Comparison of ENCODE assay signal across 21 mouse cellular contexts in genomic region chr2:165098861-165099260, GRCm38 (mm10). TPM values are rescaled to one million over a fixed set of nuclear protein-coding genes. Genes with fewer than 3 reads are reported as not detected.
"Had no signal": no experiment of that assay in that cellular context is flagged by ENCODE, and none has a peak within 500 bp of the region (broad histone marks: within the 10 kb centered on the region; RNA-seq: fewer than 3 reads in every experiment).

No protein-coding gene starts in this region.

- H3K9me3 ChIP-seq: limb, embryonic 15.5 days; liver, embryonic 12.5 days; midbrain, embryonic 10.5 days; neural tube, embryonic 15.5 days had no signal

- ATAC-seq: liver, embryonic 12.5 days had no signal

- H3K36me3 ChIP-seq: limb, embryonic 15.5 days; liver, embryonic 12.5 days; midbrain, embryonic 10.5 days; neural tube, embryonic 15.5 days had no signal

- H3K27ac ChIP-seq: limb, embryonic 15.5 days; liver, embryonic 12.5 days; midbrain, embryonic 10.5 days; neural tube, embryonic 15.5 days; stomach, postnatal 0 days had no signal

- H3K9ac ChIP-seq: limb, embryonic 15.5 days; liver, embryonic 12.5 days; lung, embryonic 14.5 days; neural tube, embryonic 15.5 days had no signal

- DNase-seq: layer of hippocampus, adult 9-11 months; layer of hippocampus, postnatal 36 days; lung, embryonic 14.5 days; lung, postnatal 10 days; lung, postnatal 4 days; midbrain, embryonic 14.5 days; right cerebral cortex, adult 18-20 months; thymus, postnatal 4 days had no signal

- H3K4me1 ChIP-seq: liver, embryonic 12.5 days had no signal

- H3K4me3 ChIP-seq: limb, embryonic 15.5 days; liver, embryonic 12.5 days; midbrain, embryonic 10.5 days; myocyte; neural tube, embryonic 15.5 days had no signal

- H3K4me2 ChIP-seq: limb, embryonic 15.5 days; liver, embryonic 12.5 days; lung, embryonic 14.5 days; neural tube, embryonic 15.5 days had no signal

RNA-seq across cellular contexts. Expression of gene 1700025C18Rik, which starts 8.3 kb away (rescaled TPM):
- total RNA-seq: layer of hippocampus, postnatal 36 days; left cerebral cortex, adult 8-10 months; left cerebral cortex, postnatal 25 days; megakaryocyte, adult 5-6 weeks had no signal
- polyA plus RNA-seq: large intestine, adult 2 months; limb, embryonic 11.5 days; limb, embryonic 15.5 days; liver, embryonic 12.5 days; liver, embryonic 16.5 days; lung, embryonic 14.5 days; midbrain, embryonic 10.5 days; midbrain, embryonic 14.5 days; myocyte; neural tube, embryonic 11.5 days; neural tube, embryonic 15.5 days; stomach, postnatal 0 days had no signal
